Mouse (Mus musculus): ENCODE measurements around the gene Kctd17. TPM values are rescaled to one million over a fixed set of nuclear protein-coding genes. Genes with fewer than 3 reads are reported as not detected.

Gene Kctd17
- total RNA-seq, 2 experiments from 2014 or later = 14.2 to 15.9 TPM

- no peak for DNase-seq
- intact Hi-C loops (cut with DNase I) = no loop called here
These were observed 15.2 kb upstream of the Kctd17 start for GRCm38 (mm10) chr15:78413083-78413718.

- DNase-seq = no peak
- intact Hi-C loops (cut with DNase I) = no loop called here
These were observed 14.6 kb upstream of the Kctd17 start for GRCm38 (mm10) chr15:78413719-78414117.

GRCm38 (mm10) chr15:78414157-78414556, 14.2 kb upstream of the Kctd17 start:
- intact Hi-C loops (cut with DNase I) = no loop called here

GRCm38 (mm10) chr15:78416937-78417336, 11.4 kb upstream of the Kctd17 start:
- no peak for DNase-seq
- intact Hi-C loops (cut with DNase I) = no loop called here

More at GRCm38 (mm10) chr15:78414157-78414556, 14.2 kb upstream of the Kctd17 start:
- no peak for DNase-seq

GRCm38 (mm10) chr15:78420395-78420794, 8.0 kb upstream of the Kctd17 start:
- no peak for DNase-seq
- intact Hi-C loops (cut with DNase I) = loop anchor here (5.0 kb wide), 1 partner anchor 243 kb away; no protein-coding TSS in a partner anchor

GRCm38 (mm10) chr15:78422046-78422956, 6.1 kb upstream of the Kctd17 start:
- peak; percentile 65 to 76 for DNase-seq
- intact Hi-C loops (cut with DNase I) = loop anchor here (2.0 to 5.0 kb wide), 3 partner anchors 68 to 245 kb away; no protein-coding TSS in a partner anchor

GRCm38 (mm10) chr15:78424507-78424906, 3.9 kb upstream of the Kctd17 start:
- intact Hi-C loops (cut with DNase I) = loop anchor here (5.0 kb wide), 1 partner anchor 247 kb away; no protein-coding TSS in a partner anchor
- no peak for DNase-seq

- no peak for DNase-seq
- intact Hi-C loops (cut with DNase I) = no loop called here
These were observed 3.1 kb upstream of the Kctd17 start for GRCm38 (mm10) chr15:78425230-78425629.

- DNase-seq = peak in 1 of 2 experiments; percentile 59
- intact Hi-C loops (cut with DNase I) = no loop called here
These were observed 735 bp downstream of the Kctd17 start for GRCm38 (mm10) chr15:78429139-78429459.

- DNase-seq = no peak
- intact Hi-C loops (cut with DNase I) = no loop called here
These were observed 1.7 kb downstream of the Kctd17 start for GRCm38 (mm10) chr15:78429871-78430622.

GRCm38 (mm10) chr15:78430874-78431273, 2.5 kb downstream of the Kctd17 start:
- intact Hi-C loops (cut with DNase I) = no loop called here
- DNase-seq = no peak

GRCm38 (mm10) chr15:78431541-78432121, 3.3 kb downstream of the Kctd17 start:
- DNase-seq = no peak
- intact Hi-C loops (cut with DNase I) = no loop called here

GRCm38 (mm10) chr15:78434896-78435520, 6.6 kb downstream of the Kctd17 start:
- intact Hi-C loops (cut with DNase I) = no loop called here
- DNase-seq = no peak

GRCm38 (mm10) chr15:78435681-78436080, 7.3 kb downstream of the Kctd17 start:
- DNase-seq = no peak
- intact Hi-C loops (cut with DNase I) = no loop called here

- intact Hi-C loops (cut with DNase I) = no loop called here
- DNase-seq = peak; percentile 80 to 84
These were observed 8.2 kb downstream of the Kctd17 start for GRCm38 (mm10) chr15:78436380-78437192.

GRCm38 (mm10) chr15:78437237-78438017, 9.1 kb downstream of the Kctd17 start:
- peak; percentile 34 to 58 for DNase-seq
- intact Hi-C loops (cut with DNase I) = no loop called here

- intact Hi-C loops (cut with DNase I) = no loop called here
- DNase-seq = no peak
These were observed 9.6 kb downstream of the Kctd17 start for GRCm38 (mm10) chr15:78438018-78438394.

- no peak for DNase-seq
- intact Hi-C loops (cut with DNase I) = no loop called here
These were observed 10.1 kb downstream of the Kctd17 start for GRCm38 (mm10) chr15:78438505-78438904.
